Mouse (Mus musculus) ovary, postnatal 14 days (tissue): ENCODE results near the gene Gm36864.

Source experiments
- DNase-seq: peaks from one replicate; pipeline ENCODE4 v3.0.0; 2022; ENCODE audit warnings: low spot score

The Gm36864 gene

GRCm38 (mm10) chr7:44257278-44257677 is 21.3 kb downstream of the Gm36864 start, which contains the start of gene Acp4:
Gene Acp4, minus strand, starts transcription at chr7:44257378.
- DNase-seq: no peak

GRCm38 (mm10) chr7:44260410-44260809 is 24.4 kb downstream of the Gm36864 start:
- no peak for DNase-seq

- no peak for DNase-seq
These were observed 25.2 kb downstream of the Gm36864 start, which contains the start of gene Gm15517 for GRCm38 (mm10) chr7:44261147-44261546. Gene Gm15517, plus strand, starts transcription at chr7:44261447.

- DNase-seq: peak; percentile 96
These were observed 27.0 kb downstream of the Gm36864 start for GRCm38 (mm10) chr7:44262791-44263643.

GRCm38 (mm10) chr7:44268117-44268516 is 32.1 kb downstream of the Gm36864 start:
- no peak for DNase-seq

GRCm38 (mm10) chr7:44269397-44269796 is 33.4 kb downstream of the Gm36864 start:
- no peak for DNase-seq

- DNase-seq: no peak
These were observed 35.3 kb downstream of the Gm36864 start for GRCm38 (mm10) chr7:44271309-44271708.

- no peak for DNase-seq
These were observed 36.6 kb downstream of the Gm36864 start for GRCm38 (mm10) chr7:44272546-44272945.

GRCm38 (mm10) chr7:44273446-44273845 is 37.5 kb downstream of the Gm36864 start:
- DNase-seq: no peak

- no peak for DNase-seq
These were observed 38.1 kb downstream of the Gm36864 start for GRCm38 (mm10) chr7:44274096-44274495.

GRCm38 (mm10) chr7:44275546-44275945 is 39.6 kb downstream of the Gm36864 start:
- DNase-seq: no peak

GRCm38 (mm10) chr7:44276461-44277249 is 40.7 kb downstream of the Gm36864 start:
- no peak for DNase-seq

- no peak for DNase-seq
These were observed 41.3 kb downstream of the Gm36864 start for GRCm38 (mm10) chr7:44277250-44277622.

- no peak for DNase-seq
These were observed 45.0 kb downstream of the Gm36864 start for GRCm38 (mm10) chr7:44280959-44281358.

GRCm38 (mm10) chr7:44281586-44281985 is 45.6 kb downstream of the Gm36864 start:
- DNase-seq: no peak

GRCm38 (mm10) chr7:44287760-44288159 is 51.8 kb downstream of the Gm36864 start:
- no peak for DNase-seq

GRCm38 (mm10) chr7:44290986-44291385 is 55.0 kb downstream of the Gm36864 start:
- DNase-seq: no peak

- DNase-seq: no peak
These were observed 55.4 kb downstream of the Gm36864 start for GRCm38 (mm10) chr7:44291418-44291817.
